Mouse (Mus musculus): ENCODE results near the gene Josd2.

- TF ChIP-seq CTCF (IDR thresholded peaks at IDR 0.05; ENCODE audit: extremely low read depth, insufficient read length, insufficient replicate concordance, low read depth, low read length) (no peak), POLR2A (IDR thresholded peaks at IDR 0.05; ENCODE audit: low read depth, low read length) (no peak)
These were observed 39.7 kb downstream of the Josd2 start for GRCm38 (mm10) chr7:44507491-44507890.
